Mouse (Mus musculus) ES-CJ7 (cell line): ENCODE measurements at regions not wholly inside any gene's neighbourhood (a gene's known extent, or its start where the extent isn't known, plus 50 kb on each side); places are given as distances from the start of the nearest gene placed in this dataset.

Experiments used
- DNase-seq: peaks from one replicate; pipeline ENCODE4 v3.0.0; 2011; ENCODE audit warnings: low read depth, low spot score

GRCm38 (mm10) chr11:17620462-17621248, 333.0 kb downstream of the Etaa1 start:
- DNase-seq: no peak

- DNase-seq: no peak
These were observed 324.0 kb downstream of the Etaa1 start for GRCm38 (mm10) chr11:17629541-17630171.

DNA sequence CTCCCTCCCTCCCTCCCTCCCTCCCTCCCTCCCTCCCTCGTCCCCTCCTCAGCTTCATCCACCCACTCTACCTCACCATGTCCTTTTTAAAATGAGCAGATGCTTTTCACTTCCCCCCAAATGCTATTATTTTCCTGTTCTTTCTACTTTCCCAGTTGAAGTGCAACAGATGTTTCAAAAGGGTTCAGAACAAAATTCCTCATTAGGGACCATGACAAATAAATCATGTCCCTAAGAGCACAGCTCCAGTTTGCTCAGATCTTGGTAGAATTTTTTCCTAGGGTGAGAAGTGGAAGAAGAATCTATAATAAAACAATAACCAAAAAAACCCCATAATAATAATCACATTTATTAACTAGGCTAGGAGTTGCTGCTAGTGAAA, 323.5 kb downstream of the Etaa1 start:
- no peak for DNase-seq

DNA sequence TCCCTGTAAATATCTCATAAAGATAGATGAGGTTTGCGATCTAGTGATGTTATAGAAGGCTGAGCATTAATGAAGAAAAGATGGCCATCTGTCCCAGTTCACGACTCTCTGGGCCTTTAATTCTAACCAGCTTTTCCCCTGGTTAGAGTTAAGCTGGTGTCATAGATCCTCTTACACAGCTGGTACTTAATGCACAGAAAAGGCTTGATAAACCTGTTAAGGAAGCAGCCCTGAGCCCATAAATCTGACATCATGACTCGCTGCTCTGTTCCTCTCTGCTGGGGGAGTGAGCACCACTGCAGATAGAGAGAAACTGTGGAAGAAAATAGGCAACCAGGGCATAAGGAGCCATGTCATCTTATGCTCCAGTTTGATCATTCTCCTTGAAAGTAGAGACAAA, 316.5 kb downstream of the Etaa1 start:
- DNase-seq: no peak

DNA sequence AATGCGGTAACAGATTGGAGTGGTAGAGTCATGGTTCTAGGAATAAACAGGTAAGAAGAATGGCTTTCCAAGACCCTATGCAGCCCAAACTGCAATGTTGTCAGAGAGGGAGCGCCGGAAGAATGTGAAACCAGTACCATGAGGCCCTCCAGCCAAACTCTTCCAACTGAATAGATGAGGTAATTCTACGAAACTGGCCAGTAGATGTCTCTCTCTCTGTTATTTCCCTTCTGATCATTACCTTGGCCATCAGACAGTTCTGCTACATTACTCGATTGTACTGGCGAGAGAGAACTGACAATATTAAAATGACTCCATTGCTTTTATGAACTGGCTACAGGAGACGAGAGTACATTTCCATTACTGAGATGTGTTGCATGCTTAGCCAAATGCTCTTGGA, 313.8 kb downstream of the Etaa1 start:
- peak; percentile 29 for DNase-seq

DNA sequence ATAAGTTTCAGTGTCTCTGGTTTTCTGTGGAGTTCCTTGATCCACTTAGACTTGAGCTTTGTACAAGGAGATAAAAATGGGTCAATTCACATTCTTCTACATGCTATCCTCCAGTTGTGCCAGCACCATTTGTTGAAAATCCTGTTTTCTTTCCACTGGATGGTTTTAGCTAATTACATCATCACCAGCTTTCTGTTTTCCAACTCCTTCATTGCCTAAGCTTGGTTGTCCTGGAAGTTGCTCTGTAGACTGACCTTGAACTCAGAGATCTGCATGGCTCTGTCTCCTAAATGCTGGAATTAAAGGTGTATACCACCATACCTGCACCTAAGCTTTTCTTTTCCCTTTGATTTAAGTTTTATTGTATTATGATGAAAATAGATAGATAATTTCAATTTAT, 306.2 kb downstream of the Etaa1 start:
- DNase-seq: no peak

DNA sequence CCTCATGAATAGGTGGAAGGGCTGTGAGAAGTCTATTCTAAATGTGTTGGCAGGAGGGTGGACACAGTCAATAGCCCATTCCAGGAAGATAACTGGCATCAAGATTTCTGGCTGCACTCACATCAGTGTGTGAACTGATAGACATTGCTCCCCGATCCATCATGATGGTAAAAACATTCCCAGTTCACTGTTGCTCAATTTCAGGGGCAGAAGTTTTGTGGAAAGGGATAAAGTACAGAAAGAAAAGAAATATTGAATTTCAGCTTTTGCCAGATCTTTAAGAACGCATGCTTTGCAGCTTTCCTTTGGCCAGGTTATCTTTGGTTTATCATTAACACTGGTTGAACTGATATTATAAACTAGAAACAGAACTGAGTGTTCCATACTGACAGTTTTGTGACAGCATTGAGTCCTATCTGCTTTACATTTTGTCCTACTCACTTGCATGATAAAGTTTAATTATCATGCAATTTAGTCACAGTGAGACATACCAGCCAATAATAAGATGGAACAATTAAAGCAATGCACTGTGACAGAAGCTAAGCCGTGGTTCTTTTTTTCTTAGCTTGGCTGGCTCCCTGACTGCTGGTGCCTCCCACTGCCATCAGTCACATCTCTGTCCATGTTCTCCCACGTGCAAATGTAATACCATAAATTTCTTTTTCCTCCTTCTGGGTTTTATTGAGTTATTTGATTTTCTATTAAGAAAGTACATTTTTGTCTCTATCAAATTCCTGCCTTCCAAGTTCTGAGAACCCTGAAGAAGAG, 302.1 kb downstream of the Etaa1 start:
- no peak for DNase-seq

DNA sequence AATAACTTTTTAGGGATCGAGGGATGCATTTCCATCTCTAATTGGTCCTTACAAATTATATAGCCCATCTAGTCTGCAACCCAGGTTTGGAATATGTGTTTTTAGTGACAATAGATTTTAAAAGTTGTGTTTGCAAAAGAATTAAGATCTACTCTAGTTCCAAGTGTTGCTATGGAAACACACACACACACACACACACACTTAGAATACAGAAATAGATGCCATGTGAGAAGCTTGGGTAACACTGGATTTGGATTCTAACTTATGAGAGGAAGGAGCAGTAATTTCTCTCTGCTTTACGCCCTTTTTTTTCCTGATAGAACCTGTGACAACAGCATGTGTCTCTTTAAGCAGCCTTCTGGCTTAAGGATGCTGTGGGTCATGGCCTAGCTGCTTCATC, 297.8 kb downstream of the Etaa1 start:
- no peak for DNase-seq

- DNase-seq: no peak
These were observed 296.0 kb downstream of the Etaa1 start for GRCm38 (mm10) chr11:17657720-17658119.

DNA sequence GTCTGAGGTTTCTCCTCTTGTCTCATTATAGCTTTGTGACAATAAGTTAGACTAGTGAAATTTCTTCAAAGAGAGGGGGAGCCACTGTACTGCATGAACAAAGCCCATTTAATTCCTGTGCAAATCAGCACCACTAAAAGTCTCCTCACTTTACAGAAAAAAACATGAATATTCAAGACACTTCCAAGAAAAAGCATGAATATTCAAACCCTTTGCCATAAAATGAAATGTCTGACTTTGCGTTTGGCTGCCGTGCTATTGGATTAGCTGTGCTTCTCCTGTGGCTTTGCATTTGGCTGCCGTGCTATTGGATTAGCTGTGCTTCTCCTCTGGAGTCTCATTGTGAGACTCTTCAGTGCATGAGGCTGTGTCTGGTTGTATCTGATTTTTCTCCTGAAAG, 295.4 kb downstream of the Etaa1 start:
- DNase-seq: peak; percentile 2

- DNase-seq: no peak
These were observed 295.0 kb downstream of the Etaa1 start for GRCm38 (mm10) chr11:17658717-17659116.

DNA sequence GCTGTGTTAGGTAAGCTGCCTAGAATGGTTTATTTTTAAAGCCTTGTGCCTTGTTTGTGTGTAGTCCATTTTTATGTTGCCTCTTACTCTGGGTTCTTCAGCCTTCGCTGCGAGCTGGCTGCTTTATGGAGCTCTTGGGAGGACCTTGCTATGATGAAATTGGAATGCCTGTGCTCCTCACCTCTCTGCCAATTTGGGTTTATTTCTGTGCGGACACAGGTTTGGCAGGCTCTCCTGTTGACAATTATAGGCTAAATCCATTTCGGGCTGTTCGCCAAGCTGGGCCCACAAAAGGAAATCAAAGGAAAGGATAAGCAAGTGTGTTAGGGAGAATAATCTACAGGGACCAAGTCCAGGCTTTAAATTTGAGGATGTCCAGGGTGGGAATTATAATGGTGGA, 289.8 kb downstream of the Etaa1 start:
- no peak for DNase-seq

GRCm38 (mm10) chr11:17665624-17666552, 287.8 kb downstream of the Etaa1 start:
- DNase-seq: no peak

DNA sequence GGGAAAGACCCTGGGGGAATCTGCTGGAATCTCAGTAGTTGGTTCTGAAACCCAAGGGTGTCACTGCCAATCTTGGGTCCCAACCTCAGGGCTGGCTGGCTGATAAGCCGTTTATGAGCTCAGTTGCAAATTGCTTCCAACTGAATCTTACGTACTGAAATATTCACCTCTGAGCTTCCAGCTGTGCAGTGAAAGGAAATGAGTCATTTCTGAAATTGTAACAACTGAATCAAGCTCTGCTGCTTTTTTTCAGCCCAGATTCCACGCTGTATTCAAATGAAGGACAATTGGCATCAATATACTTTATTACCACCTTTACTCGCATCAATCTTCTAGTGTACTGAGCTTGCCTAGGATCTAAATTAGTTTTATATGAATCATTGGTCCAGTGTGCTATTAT, 272.7 kb downstream of the Etaa1 start:
- no peak for DNase-seq

- DNase-seq: peak; percentile 64
These were observed 268.0 kb downstream of the Etaa1 start for GRCm38 (mm10) chr11:17685711-17686113.

DNA sequence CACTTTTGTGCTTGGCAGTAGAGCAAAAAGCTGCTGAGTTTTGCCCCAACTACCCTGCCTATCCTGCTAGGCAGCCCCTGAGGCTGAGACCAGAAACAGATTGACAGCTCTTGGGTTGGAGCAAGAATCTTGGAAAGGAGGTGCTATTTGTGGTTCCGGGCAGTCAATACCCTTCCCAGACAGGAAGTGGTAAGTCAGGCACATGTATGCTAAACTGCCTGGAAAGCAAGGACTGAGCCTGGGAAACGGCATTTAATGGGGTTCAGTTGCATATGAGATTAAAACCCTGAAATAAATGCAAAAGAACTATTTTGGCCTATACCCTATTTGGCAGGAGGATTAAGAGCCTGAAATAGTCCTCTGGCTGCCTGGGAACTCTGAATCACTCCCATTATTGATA, 266.9 kb downstream of the Etaa1 start:
- DNase-seq: no peak

- DNase-seq: no peak
These were observed 259.5 kb downstream of the Etaa1 start for GRCm38 (mm10) chr11:17694145-17694544.

GRCm38 (mm10) chr11:17708769-17709168, 244.9 kb downstream of the Etaa1 start:
- no peak for DNase-seq

GRCm38 (mm10) chr11:17722051-17722450, 231.6 kb downstream of the Etaa1 start:
- DNase-seq: peak; percentile 85

- no peak for DNase-seq
These were observed 226.2 kb downstream of the Etaa1 start for GRCm38 (mm10) chr11:17727258-17728034.

DNA sequence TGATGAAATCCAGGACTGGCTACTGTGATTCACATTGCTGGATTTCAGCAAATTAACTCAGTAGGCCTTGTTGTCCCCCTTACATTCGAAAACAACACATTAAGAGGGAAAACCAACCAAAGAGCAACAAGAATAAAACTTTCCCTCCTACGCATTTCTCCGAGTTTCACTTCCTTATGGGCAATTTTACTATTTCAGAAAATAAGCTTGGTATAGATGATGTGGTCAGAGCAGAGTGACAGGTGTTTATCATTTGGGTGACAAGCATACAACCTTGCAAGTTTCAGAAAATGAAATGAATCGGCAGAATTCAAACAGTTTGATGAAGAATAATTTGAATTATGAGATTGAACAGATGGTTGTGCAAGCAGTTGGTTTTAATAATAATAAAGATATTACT, 220.6 kb downstream of the Etaa1 start:
- no peak for DNase-seq
